Mouse (Mus musculus) liver, embryonic 13.5 days (tissue): ENCODE measurements at regions not wholly inside any gene's neighbourhood (a gene's known extent, or its start where the extent isn't known, plus 50 kb on each side); places are given as distances from the start of the nearest gene placed in this dataset.

Experiments used
- ATAC-seq: fragments of 200-750 bp; cut with Nextera tagmentation; 2 replicates; pipeline ENCODE4 v1.8.0; 2017; ENCODE audit warnings: low read depth, mild to moderate bottlenecking, moderate number of reproducible peaks, moderate library complexity
- DNase-seq: peaks from one replicate; pipeline ENCODE4 v3.0.0; 2022
- H3K27ac ChIP-seq: fragments of 300-500 bp; sonication (generic); 2 replicates; pipeline ENCODE4 v1.5.1; 2015; ENCODE audit warnings: moderate library complexity, mild to moderate bottlenecking, inconsistent platforms
- H3K27me3 ChIP-seq: fragments of 300-500 bp; sonication (generic); 2 replicates; pipeline ENCODE4 v1.6.1; 2015; ENCODE audit warnings: mild to moderate bottlenecking, inconsistent platforms
- H3K36me3 ChIP-seq: fragments of 300-500 bp; sonication (generic); 2 replicates; pipeline ENCODE4 v1.6.1; 2015; ENCODE audit warnings: mild to moderate bottlenecking, inconsistent platforms
- H3K4me1 ChIP-seq: fragments of 300-500 bp; sonication (generic); replicated peaks from 2 replicates; pipeline ENCODE4 v1.6.1; 2015; ENCODE audit warnings: inconsistent platforms
- H3K4me2 ChIP-seq: fragments of 300-500 bp; sonication (generic); 2 replicates; pipeline ENCODE4 v1.6.1; 2015; ENCODE audit warnings: inconsistent platforms, mild to moderate bottlenecking, moderate library complexity
- H3K4me3 ChIP-seq: fragments of 300-500 bp; sonication (generic); replicated peaks from 2 replicates; pipeline ENCODE4 v1.5.1; 2015; ENCODE audit warnings: mild to moderate bottlenecking, inconsistent platforms
- H3K9ac ChIP-seq: fragments of 300-500 bp; sonication (generic); 2 replicates; pipeline ENCODE4 v1.6.1; 2015; ENCODE audit warnings: mild to moderate bottlenecking, inconsistent platforms
- H3K9me3 ChIP-seq: fragments of 300-500 bp; sonication (generic); replicated peaks from 2 replicates; pipeline ENCODE4 v1.6.1; 2016; ENCODE audit warnings: inconsistent platforms
- WGBS: fragments of 180-500 bp; shearing (Covaris S2); methylation state at CpG from one replicate; pipeline ENCODE4 v1.1.7; 2015; ENCODE audit not compliant: insufficient replicate concordance; 5-methylcytosine and 5-hydroxymethylcytosine counted together

DNA sequence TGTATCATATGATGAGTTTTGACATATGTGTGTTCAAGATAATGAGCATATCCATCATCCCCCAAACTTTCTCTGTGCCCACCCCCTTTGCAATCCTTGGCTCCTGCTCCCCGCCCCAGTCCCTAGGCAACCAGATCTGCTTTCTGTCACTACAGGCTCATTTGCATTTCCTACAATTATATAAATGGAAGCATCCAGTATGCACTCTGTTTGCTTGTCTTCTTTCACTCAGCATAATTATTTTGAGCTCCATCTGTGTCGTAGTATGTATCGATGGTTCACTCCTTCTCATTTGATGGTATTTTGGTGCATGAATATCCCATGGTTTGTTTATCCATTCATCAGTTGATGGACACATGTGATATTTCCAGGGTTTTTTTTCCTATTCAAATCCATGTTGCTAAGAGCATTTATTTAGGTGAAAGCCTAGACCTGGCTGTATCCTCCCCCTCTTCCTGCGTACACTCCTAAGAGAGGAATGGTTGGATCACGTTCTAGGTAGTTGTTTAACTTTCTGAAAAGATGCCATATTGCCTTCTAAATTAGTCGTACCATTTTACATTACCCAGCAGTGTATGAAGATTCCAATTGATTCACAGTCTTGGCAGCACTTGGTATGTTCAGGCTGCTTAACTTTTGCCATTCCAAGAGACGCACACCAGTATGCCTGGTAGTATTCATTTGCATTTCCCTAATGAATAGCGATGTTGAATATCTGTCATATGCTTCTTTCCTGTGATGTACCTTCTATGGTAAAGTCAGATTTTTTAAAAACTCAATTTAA lies 127.1 kb upstream of the Gm4791 start:
- no peaks in the 10 kb centered on the region for H3K36me3 ChIP-seq
- no peak overlapping the region for H3K4me2 ChIP-seq
- ATAC-seq: no peak
- H3K27ac ChIP-seq: no peak overlapping the region
- H3K9me3 ChIP-seq: no peaks in the 10 kb centered on the region
- H3K9ac ChIP-seq: no peak overlapping the region
- WGBS: 76% methylated on average over 8 of the region's 8 CpGs
- no peak for DNase-seq
- no peak overlapping the region for H3K4me3 ChIP-seq
- no peaks in the 10 kb centered on the region for H3K27me3 ChIP-seq
- H3K4me1 ChIP-seq: no peaks in the 10 kb centered on the region

DNA sequence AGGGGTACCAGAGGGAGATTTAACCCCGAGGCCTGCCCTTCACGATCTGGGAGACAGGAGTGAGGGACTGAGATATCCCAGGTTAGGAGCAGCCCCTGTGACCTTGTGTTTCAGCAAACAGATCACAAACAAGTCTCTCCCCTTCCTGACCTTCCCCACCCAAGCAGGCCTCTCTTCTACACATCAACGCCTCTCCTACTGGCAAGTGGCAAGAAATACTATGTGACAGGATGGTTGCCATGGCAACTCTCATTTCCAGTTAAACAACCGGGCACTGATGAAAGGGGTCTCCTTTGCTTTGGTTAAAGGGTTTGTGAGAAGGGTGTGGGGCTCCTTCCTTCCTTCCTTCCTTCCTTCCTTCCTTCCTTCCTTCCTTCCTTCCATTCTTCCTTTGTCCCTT lies 134.6 kb upstream of the Gm4791 start:
- Histone ChIP-seq H3K27ac (no peak overlapping the region), H3K4me1 (no peaks in the 10 kb centered on the region), H3K4me2 (no peak overlapping the region), H3K9ac (no peak overlapping the region), H3K27me3 (no peaks in the 10 kb centered on the region), H3K4me3 (no peak overlapping the region), H3K9me3 (no peaks in the 10 kb centered on the region; the same call in 1 of the 2 replicates), H3K36me3 (no peaks in the 10 kb centered on the region)
- 22% methylated on average over 4 of the region's 4 CpGs for WGBS
- DNase-seq (no peak), ATAC-seq (no peak)

DNA sequence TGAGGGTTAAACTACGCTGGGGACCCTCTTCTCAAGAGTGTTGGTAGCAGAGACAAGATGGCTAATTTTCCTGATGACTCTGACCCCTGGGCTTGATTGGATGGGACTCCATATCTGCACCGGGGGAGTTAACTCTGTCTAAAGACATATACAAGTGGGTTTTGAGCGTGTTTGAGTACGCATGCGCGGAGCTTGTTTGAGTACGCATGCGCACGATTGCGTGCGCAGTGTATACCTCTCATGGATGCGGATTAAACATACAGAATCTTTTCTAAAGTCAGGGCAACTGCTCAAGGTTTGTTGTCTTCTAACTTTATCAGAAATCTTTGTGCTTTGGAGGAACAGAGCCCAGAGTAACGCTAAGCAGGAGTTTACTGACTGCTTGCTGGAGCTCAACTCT lies 146.8 kb upstream of the Gm4791 start:
- H3K9ac ChIP-seq: no peak overlapping the region
- H3K9me3 ChIP-seq: no peaks in the 10 kb centered on the region
- H3K4me2 ChIP-seq: no peak overlapping the region
- ATAC-seq (no peak), DNase-seq (no peak)
- 84% methylated on average over 13 of the region's 13 CpGs for WGBS
- no peak overlapping the region for H3K27ac ChIP-seq
- no peaks in the 10 kb centered on the region for H3K4me1 ChIP-seq
- no peaks in the 10 kb centered on the region for H3K27me3 ChIP-seq
- H3K4me3 ChIP-seq: no peak overlapping the region
- no peaks in the 10 kb centered on the region for H3K36me3 ChIP-seq

GRCm38 (mm10) chr9:46851336-46851735 lies 147.2 kb upstream of the Gm4791 start:
- WGBS: 66% methylated on average over 10 of the region's 10 CpGs
- Histone ChIP-seq H3K4me3 (no peak overlapping the region), H3K4me2 (no peak overlapping the region), H3K27me3 (no peaks in the 10 kb centered on the region), H3K9me3 (no peaks in the 10 kb centered on the region), H3K4me1 (no peaks in the 10 kb centered on the region), H3K27ac (no peak overlapping the region), H3K9ac (no peak overlapping the region), H3K36me3 (no peaks in the 10 kb centered on the region)
- no peak for ATAC-seq
- DNase-seq: no peak

- Histone ChIP-seq H3K27me3 (no peaks in the 10 kb centered on the region), H3K9me3 (no peaks in the 10 kb centered on the region), H3K27ac (no peak overlapping the region), H3K4me3 (no peak overlapping the region), H3K36me3 (no peaks in the 10 kb centered on the region), H3K4me2 (no peak overlapping the region), H3K4me1 (no peaks in the 10 kb centered on the region), H3K9ac (no peak overlapping the region)
- WGBS: 40% methylated on average over 3 of the region's 3 CpGs
- ATAC-seq (no peak), DNase-seq (no peak)
Observed at GRCm38 (mm10) chr9:46845276-46845675, 153.3 kb upstream of the Gm4791 start.

GRCm38 (mm10) chr9:46843781-46844180 lies 154.8 kb upstream of the Gm4791 start:
- ATAC-seq: no peak
- no peak for DNase-seq
- no peak overlapping the region for H3K4me2 ChIP-seq
- 76% methylated on average over 7 of the region's 7 CpGs for WGBS
- H3K27ac ChIP-seq: no peak overlapping the region
- no peaks in the 10 kb centered on the region for H3K9me3 ChIP-seq
- H3K4me1 ChIP-seq: no peaks in the 10 kb centered on the region
- no peak overlapping the region for H3K9ac ChIP-seq
- H3K27me3 ChIP-seq: no peaks in the 10 kb centered on the region
- no peaks in the 10 kb centered on the region for H3K36me3 ChIP-seq
- no peak overlapping the region for H3K4me3 ChIP-seq

- H3K27ac ChIP-seq: no peak overlapping the region
Observed at GRCm38 (mm10) chr9:46841571-46841970, 157.0 kb upstream of the Gm4791 start.

DNA sequence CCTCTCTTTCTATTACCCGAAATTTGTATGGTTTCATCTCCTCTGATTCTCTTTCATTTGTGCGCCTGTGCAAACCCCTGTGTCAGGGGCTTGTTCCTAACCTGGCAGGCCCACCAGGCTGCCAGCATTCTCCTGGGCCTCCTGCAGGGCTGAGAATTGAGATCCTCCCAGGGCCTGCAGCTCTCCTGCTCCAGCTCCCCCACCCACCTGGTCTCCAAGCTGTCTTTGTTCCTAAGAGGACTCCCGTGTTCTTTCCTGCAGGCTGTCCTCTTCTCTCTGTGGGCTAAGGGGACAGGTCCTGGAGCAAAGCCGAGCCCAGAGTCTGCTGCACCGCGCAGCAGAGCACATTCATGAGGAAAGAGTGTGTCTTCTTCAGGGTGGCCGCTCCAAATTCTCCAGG lies 163.3 kb upstream of the Gm4791 start:
- Histone ChIP-seq H3K27ac (no peak overlapping the region), H3K4me1 (no peaks in the 10 kb centered on the region), H3K9ac (no peak overlapping the region), H3K4me2 (no peak overlapping the region), H3K36me3 (no peaks in the 10 kb centered on the region), H3K27me3 (no peaks in the 10 kb centered on the region), H3K4me3 (no peak overlapping the region), H3K9me3 (no peaks in the 10 kb centered on the region)
- DNase-seq (no peak), ATAC-seq (no peak)
- WGBS: 29% methylated on average over 7 of the region's 7 CpGs

More at GRCm38 (mm10) chr9:46841571-46841970, 157.0 kb upstream of the Gm4791 start:
- DNase-seq (no peak), ATAC-seq (no peak)
- Histone ChIP-seq H3K4me1 (no peaks in the 10 kb centered on the region), H3K9me3 (no peaks in the 10 kb centered on the region), H3K4me3 (no peak overlapping the region), H3K4me2 (no peak overlapping the region), H3K36me3 (no peaks in the 10 kb centered on the region), H3K9ac (no peak overlapping the region), H3K27me3 (no peaks in the 10 kb centered on the region)
- 69% methylated on average over 6 of the region's 6 CpGs for WGBS

- Histone ChIP-seq H3K4me3 (no peak overlapping the region), H3K4me2 (no peak overlapping the region), H3K9ac (no peak overlapping the region), H3K36me3 (no peaks in the 10 kb centered on the region), H3K4me1 (no peaks in the 10 kb centered on the region), H3K9me3 (no peaks in the 10 kb centered on the region), H3K27me3 (no peaks in the 10 kb centered on the region), H3K27ac (no peak overlapping the region)
- 32% methylated on average over 15 of the region's 15 CpGs for WGBS
- no peak for DNase-seq
- no peak for ATAC-seq
Observed at GRCm38 (mm10) chr9:46830746-46831560, 167.6 kb upstream of the Gm4791 start.

GRCm38 (mm10) chr9:46830316-46830715 lies 168.2 kb upstream of the Gm4791 start:
- Histone ChIP-seq H3K4me2 (no peak overlapping the region), H3K27ac (no peak overlapping the region), H3K4me1 (no peaks in the 10 kb centered on the region), H3K4me3 (no peak overlapping the region), H3K9ac (no peak overlapping the region), H3K36me3 (no peaks in the 10 kb centered on the region), H3K9me3 (no peaks in the 10 kb centered on the region), H3K27me3 (no peaks in the 10 kb centered on the region)
- ATAC-seq (no peak), DNase-seq (no peak)
- 0% methylated on average over 1 of the region's 1 CpGs for WGBS

DNA sequence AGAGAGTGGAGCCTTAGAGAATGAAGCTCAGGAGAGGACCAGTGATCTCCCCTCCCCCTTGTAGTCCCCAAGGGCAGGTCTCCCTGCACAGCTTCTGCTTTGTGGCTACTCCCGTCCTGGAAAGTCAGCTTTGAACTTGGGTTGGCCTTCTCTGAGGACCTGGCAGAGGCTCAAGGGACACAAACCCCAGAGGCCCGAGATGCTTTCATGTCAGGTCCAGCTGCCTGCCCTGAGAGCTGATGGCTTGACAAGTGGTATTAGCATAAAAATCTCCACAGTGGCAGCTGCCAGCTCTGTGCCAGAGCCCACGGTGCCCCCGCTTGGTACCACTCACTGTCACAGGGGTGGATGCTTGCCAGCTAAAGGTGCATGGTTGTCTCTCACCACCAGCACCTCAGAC lies 173.8 kb upstream of the Gm4791 start:
- H3K4me2 ChIP-seq: no peak overlapping the region
- no peaks in the 10 kb centered on the region for H3K4me1 ChIP-seq
- H3K36me3 ChIP-seq: no peaks in the 10 kb centered on the region
- DNase-seq (no peak), ATAC-seq (no peak)
- no peaks in the 10 kb centered on the region for H3K9me3 ChIP-seq
- 55% methylated on average over 4 of the region's 4 CpGs for WGBS
- no peak overlapping the region for H3K4me3 ChIP-seq
- no peak overlapping the region for H3K27ac ChIP-seq
- no peak overlapping the region for H3K9ac ChIP-seq
- no peaks in the 10 kb centered on the region for H3K27me3 ChIP-seq

DNA sequence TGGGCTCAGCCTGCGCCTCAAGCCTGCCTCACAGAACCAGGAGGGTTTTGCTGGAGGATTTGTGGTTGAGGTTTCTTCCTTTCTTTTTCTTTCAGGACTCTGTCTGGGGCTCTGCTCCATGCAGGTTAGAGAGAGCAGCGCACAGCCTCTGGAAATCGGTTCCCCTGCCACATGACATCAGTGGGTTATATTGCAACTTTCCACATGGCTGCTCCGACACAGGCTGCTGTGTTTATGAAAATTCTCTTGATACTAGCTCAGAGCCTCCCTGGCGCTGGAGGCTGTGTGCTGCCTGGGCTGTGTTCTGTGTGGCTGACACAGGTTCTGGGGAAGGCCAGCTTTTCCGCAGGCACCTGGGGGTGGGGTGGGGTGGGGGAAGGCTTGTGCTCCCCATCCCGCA lies 178.7 kb upstream of the Gm4791 start:
- H3K4me1 ChIP-seq: no peaks in the 10 kb centered on the region
- no peaks in the 10 kb centered on the region for H3K27me3 ChIP-seq
- no peaks in the 10 kb centered on the region for H3K36me3 ChIP-seq
- ATAC-seq (no peak), DNase-seq (no peak)
- 57% methylated on average over 7 of the region's 7 CpGs for WGBS
- no peak overlapping the region for H3K27ac ChIP-seq
- no peak overlapping the region for H3K9ac ChIP-seq
- no peak overlapping the region for H3K4me2 ChIP-seq
- H3K9me3 ChIP-seq: no peaks in the 10 kb centered on the region
- no peak overlapping the region for H3K4me3 ChIP-seq
